Mouse (Mus musculus): ENCODE data around the gene Ubtd2.

DNA sequence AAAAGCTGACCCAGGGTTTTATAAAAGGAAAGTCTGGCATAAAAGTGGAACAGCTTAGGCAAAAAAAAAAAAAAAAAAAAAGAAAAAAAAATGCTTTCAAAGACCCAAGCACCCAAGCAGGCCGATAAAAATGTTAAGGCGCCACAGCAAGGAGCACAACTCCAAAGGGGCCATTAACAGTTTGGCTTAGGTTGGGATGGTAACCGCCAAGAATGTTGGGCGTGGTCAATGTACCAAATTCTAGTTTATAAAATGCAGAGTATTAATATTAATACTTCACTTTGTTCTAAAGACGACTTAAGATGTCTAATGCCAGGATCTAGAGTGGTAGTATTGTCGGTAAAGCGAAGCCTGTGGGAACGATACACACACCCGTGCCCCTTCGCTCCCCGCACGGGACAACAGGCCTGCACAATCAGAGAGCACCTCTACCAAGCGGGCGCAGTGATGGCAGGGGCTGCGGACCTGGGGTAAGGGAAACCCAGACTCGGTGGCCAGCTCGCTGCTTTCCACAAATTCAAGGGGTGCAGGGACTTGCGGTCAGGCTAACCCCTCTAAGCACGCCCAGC, 855 bp upstream of the Ubtd2 start:
- TF ChIP-seq TAL1 (IDR thresholded peaks at IDR 0.05; ENCODE audit: low read length) = no peak
- no peak for TF ChIP-seq GATA1 (IDR thresholded peaks at IDR 0.05; ENCODE audit: low read length)
